Mouse (Mus musculus): Measurements from ENCODE around the gene Zfp655.
"Not testable (repeated sequence)": the region's sequence is repeated elsewhere in the genome, so short reads cannot be mapped to it uniquely, and the experiment has no call there.

The Zfp655 gene

DNA sequence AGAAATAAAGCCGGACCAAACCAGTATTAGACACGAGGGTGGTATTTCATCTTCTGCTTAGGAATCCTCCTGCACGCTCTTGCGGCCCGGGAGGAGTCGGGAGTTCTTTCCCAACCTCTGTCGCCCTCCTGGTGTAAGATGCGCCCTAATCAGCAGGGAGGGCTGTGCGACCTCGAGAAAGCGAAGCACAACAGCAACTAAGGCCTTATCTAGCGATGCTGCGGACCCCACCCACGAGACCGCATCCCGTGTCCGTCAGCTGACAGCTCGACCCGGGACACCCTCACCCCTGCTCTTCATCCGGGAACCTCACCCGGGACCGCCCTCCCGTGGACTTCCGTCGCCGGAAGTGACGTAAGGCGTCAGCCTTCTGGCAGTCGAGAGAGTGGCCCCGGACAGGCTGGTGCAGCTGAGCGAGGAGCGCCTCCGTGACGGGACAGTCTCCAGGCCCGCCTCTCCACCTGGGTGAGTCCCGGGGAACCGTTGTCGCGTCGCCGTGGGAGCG lies at the start of gene Zfp655:
TSS of gene Zfp655 (plus strand) at position 349 of the 505 bp plus-strand sequence.
- DNase-seq (ENCODE audit: low spot score in 2 of 2), result peak; percentile 97 to 98

DNA sequence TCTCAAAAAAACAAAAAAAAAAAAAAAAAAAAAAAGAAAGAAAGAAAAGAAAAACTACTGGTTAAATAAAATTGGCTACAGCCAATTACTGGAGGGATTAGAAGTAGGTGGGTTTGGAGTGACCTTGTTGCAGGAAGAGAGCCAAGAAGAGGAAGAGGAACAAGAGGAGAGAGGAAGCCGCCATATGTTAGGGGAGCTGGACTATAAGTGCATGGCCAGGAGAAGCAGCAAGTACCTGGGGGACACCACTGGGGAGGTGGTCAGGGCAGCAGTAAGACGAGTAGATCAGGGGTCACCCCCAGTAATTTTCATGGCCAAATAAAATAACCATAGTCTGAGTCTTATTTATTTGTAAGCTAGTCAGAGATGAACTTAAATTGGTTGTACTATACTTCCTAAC lies 46.3 kb upstream of the Zfp655 start:
- DNase-seq (ENCODE audit: low spot score in 2 of 2), result no peak

DNA sequence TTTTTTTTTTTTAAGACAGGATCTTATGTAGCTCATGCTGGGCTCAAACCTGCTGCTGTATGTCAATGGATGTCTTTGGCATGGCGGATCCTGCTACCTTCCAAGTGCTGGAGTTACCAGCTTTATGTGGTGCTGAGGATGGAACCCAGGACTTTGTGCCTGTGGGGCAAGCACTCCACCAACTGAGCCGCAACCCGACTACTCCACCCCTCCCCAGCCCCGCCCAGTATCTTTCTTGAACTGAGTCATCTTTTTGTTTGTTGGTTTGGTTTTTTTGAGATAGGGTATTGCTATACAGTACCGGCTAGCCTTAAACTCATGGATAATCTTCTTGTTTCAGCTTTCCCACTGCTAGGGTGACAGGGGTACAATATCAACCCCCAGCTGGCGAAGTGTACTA lies 42.1 kb upstream of the Zfp655 start:
- DNase-seq (ENCODE audit: low spot score in 2 of 2), result no peak

DNA sequence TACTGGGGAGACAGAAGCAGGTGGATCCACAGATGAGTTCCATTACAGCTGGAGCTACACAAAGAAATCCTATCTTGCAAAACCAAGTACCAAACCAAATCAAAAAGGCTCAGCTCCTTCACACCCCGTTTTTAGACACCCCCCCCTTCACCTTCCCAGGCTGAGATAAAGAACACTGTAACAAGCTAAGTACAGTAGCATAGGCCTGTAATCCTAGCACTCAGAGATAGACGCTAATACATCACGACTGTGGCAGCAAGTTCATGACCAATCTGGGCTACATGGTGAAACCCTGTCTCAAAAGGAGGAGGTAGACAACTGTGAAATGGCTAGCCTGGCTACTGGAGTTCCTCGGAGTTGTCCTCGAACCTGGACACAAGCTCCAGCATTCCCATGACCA lies 41.1 kb upstream of the Zfp655 start:
- DNase-seq (ENCODE audit: low spot score in 2 of 2), result no peak

DNA sequence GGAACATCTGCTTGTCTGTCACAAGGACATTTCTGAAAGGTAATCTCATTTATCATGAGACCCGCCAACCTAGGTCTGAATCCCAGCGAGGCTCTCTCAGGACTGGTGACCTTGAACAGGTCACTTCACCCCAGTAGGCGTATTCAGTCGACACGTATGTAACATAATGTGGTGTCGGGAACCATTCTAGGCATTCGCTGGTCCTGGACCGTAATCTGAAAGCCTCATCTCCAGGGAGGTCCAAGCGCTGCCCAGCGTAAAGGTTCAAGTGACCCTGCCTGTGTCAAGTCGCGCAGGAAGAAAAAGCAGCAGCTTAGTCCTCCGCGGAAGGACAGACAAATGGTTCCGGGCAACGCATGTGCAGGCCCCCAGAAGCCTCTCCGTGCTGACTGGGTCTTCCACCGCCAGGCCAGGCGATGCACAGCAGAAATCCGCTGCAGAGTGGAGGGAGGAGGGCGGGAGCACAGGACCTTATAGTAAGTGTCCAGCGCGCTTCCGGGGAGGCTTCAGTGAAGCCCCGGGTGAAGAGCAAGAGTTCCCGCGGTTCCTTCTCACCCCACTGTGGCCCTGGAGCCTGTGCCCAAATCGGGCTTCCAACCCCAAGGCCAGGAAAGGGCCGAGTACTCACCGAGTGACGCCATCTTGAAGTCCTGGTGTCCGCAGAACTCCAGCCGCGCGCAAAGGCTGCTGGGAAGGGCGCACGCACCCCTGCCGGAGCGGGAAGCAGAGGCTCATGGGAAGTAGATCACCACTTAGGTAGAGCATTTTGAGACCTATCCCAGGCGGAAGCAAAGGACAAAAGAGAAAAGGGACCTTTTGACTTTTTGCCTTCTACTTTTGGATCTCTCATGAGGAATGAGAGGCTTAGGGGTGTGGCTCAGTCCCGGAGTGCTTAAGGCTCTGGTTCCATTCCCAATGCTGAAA lies 40.4 kb upstream of the Zfp655 start:
- DNase-seq (ENCODE audit: low spot score in 2 of 2), result peak; percentile 80 to 85

DNA sequence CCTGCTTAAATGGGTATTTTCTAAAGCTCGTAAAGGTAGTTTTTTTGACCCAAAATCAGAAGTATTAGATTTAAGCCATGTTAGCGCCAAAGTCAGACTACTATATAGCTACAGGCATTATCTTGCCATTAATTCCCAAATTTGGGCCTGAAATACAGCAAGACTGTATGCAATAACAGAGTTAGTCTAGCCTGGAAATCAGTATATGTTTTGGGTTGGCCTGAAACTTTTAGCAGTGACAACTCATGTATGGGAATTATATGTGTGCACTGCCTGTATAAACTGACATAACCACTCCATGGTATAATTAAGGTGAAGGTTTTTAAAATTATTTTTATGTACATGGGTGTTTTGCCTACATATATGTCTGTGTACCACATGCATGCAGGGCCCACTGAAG lies 39.6 kb upstream of the Zfp655 start, which contains the start of gene Atp5j2:
TSS of gene Atp5j2 (minus strand) at position 101 of the 400 bp plus-strand sequence.
- no peak for DNase-seq (ENCODE audit: low spot score in 2 of 2)

DNA sequence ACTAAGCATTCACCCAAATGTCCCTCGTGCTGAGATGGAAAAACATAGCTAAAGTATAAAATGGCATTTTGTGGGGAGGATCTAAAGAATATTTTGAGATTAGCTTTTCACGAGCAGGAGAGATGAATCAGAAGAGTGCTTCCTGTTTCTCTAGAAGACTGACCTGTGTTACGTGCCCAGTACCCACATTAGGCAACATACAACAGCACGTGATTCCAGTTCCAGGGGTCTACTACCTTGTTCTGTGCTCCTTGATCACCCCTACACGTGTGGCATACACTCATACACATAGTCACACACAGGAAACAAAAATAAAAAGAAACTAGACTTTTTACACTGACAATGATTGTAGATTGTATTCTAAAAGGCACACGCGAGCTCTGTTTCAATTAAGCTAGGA lies 31.1 kb upstream of the Zfp655 start:
- no peak for DNase-seq (ENCODE audit: low spot score in 2 of 2)

DNA sequence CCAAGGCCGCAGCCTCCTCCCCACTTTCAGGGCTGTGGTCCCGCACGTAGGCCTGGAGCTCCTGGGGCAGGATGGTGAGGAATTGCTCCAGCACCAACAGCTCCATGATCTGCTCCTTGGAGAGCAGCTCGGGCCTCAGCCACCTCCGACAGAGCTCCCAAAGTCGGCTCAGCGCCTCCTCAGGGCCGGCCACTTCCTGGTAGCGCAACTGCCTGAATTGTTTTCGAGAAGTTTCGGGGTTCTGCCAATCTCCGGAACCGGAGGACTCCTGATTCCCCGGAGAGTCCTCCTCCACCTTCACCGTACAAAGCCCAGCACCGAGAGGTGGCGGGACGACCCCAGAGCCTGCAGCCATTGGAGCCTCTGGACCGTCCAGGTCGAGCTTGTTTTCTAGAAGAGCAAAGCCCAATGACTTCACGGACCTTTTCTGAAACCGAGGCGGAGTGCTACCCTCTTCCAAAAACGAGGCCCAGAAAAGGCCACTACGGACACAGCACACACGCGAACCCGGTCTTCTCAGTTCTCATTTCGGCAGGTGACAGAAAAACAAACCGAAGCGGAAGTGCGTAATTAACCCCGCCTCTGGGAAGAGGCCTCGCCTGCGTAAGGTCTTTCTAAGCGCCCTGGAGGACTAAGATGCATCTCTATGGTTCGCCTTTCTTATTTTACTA lies 30.1 kb upstream of the Zfp655 start, which contains the start of gene Zkscan14:
TSS of gene Zkscan14 (minus strand) at position 548 of the 671 bp plus-strand sequence.
- peak; percentile 74 to 87 for DNase-seq (ENCODE audit: low spot score in 2 of 2)

DNA sequence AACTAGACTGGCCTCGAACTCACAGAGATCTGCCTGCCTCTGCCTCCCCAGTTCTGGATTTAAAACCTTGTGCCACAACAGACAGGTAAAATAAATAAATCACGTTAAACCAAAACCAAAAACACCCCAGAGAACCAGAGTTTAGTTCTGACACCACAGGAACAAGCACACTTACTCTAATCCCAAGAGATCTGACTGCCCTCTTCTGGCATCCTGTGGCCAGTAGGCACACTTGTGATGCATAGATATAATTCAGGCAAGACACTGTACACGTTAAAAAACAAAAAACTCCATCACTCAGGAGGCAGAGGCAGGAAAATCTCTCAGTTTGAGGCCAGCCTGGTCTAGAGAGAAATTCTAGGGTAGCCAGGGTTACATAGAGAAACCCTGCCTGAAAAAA lies 29.1 kb upstream of the Zfp655 start:
- no peak for DNase-seq (ENCODE audit: low spot score in 2 of 2)

DNA sequence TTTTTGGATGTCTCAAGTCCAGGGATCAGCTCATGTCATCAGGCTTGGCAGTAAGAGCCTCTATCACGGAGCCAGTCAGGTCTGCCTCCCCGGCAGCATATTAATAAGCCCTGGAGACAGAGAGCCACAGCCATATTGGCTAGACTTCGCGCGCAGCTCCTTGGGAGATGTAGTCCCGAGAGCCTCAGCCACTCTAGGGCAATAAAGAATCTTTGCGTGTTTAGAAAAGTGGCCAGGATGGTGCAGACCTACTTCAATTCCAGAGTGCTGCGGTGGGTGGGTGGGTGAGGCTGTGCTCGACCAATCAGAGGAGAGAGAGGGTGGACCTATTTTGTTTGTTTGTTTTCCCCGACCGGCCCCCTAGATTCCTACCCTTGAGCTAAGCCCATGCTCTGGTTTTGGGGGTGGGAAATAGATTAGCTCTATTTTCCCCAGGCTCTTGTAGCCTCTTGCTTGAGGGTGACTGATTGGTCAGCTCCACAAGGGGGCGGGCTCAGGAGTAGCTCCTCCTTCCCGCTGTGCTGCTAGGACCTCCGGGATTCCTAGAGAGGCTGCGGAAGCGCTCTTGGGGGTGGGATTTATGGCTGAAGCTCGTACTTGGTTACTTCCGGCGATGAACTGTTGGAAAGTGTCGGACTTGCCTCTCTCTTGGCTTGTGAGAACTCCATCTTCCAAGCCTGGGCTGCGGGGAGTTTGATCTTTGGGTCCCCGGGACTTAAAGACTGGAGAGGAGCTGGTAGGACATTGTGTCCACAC lies 27.4 kb upstream of the Zfp655 start, which contains the start of gene Zkscan5:
TSS of gene Zkscan5 (plus strand) at position 627 of the 756 bp plus-strand sequence.
- DNase-seq (ENCODE audit: low spot score in 2 of 2), result peak; percentile 95 to 97

DNA sequence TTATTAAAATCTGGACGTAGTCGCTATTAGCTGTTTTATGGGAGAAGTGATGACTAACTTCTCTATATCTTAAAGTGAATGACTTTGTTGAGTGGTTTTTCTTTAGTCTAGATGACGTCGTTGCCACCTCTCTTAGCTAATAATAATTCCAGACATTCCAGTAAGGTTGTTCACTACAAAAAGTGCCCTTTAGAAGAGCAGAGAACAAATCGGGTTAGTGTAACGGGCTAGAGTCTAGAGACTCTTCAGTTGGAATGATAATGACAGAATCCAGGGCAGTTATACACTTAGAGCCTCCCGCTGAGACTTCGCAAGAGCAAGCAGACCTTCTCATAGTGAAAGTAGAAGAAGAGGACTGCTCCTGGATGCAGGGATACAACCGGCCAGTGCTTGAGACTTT lies 26.5 kb upstream of the Zfp655 start:
- no peak for DNase-seq (ENCODE audit: low spot score in 2 of 2)

DNA sequence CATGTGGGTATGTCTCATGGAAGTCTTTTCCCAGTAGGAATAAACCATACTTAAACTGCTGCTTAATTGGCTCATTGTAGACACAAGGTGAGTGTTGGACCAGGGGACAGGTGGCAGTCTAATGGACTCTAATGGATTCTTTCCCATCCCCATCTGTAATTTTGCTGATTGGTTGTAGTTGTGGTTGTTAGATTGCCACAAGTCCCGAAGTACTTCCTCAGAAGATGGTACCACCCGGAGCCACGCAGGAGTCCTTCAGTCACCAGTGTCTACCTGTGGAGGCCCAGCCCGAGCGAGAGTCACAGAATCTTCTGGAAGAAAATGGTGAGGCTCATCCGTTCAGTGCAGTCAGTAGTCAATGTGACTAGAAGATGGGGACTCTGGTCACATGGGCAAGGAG lies 24.1 kb upstream of the Zfp655 start:
- no peak for DNase-seq (ENCODE audit: low spot score in 2 of 2)

DNA sequence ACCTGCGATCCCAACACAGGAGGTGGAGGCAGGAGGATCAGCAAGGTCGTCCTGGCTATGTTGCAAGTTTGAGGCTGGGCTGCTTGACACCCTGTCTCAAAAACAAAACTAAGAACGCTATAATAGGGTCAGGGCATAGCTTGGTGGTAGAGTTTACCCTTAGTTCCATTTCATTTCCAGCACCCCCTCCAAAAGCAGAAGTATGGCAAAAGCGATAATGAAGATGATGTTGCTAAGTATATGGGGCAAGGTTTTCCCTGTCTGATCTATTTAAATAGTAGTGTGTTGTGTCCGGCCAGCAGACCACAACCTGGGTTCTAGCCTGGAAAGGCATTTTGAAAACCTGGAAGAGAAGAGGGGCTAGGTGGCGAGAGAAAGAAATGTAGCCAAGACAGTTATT lies 23.6 kb upstream of the Zfp655 start:
- DNase-seq (ENCODE audit: low spot score in 2 of 2), result no peak

DNA sequence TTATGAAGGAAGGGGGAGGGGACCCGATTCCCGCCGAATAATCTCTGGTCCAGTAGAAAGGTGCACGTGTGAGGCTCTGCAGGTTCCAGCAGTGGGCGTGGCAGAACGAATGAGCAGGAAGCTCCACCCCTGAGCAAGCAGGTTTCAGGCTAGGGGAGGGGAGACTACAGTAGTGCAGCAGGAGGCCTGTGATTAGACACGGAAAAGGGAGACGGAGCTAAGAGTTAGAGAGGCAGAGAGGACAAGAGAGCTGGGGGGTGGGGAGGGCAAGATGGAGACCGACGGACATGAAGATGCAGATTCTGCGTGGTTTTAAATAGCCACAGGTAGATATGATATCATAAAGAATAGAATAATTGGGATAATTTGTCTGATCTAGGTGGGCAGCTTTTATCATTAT lies 23.1 kb upstream of the Zfp655 start:
- not testable (repeated sequence) for DNase-seq (ENCODE audit: low spot score in 2 of 2)

DNA sequence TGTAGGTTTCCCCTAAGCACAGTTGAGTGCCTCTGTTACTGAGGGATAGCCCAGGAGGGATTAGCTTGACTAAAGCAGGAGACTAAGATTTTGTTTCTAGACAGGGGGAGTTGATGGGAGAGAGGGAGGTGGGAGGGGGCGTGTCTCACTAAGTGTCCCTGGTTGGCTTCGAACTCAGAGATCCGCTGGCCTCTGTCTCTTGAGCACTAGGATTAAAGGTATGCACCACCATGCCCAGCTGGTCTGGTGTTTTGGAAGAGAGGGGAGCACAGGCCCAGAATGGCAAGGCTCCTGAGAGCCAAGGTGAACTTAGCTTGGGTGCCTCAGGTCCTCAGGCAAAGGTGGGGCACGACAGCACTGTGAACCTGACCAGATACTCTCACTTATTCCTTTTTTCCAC lies 20.2 kb upstream of the Zfp655 start:
- DNase-seq (ENCODE audit: low spot score in 2 of 2), result no peak

DNA sequence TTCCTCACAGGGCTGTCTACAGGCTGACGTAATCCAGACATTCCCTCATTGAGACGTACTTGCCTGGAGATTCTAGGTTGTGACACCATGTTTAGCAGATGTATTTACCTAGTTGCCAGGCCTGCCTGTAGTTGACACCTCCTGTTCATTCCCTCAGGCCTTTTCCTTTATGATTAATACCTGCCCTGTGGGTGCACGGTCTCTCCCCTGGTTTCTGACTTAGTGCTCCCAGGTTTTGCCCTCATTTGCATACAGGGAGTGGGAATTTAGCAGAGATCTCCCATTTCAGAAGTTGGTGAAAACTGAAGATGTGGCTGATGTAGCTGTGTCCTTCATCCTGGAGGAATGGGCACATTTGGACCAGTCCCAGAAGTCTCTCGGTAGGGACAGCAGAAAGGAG lies 19.3 kb upstream of the Zfp655 start:
- DNase-seq (ENCODE audit: low spot score in 2 of 2), result no peak

DNA sequence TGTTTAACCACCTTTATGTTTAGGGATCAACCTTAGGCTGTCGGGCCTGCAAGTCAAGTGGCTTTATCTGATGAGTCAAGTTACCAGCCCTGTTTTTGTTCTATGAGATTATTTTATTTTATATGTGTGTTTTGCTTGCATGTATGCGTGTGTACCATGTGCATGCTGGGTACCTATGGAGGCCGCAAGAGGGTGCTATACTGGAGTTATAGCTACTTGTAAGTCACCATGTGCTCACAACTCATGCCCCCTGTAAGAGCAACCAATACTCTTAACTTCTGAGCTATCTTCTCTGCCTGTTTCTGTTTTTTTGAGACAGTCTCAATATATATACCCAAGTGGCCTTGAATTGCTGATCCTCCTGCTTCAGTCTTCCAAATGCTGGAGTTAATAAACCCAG lies 18.0 kb upstream of the Zfp655 start:
- DNase-seq (ENCODE audit: low spot score in 2 of 2), result no peak

DNA sequence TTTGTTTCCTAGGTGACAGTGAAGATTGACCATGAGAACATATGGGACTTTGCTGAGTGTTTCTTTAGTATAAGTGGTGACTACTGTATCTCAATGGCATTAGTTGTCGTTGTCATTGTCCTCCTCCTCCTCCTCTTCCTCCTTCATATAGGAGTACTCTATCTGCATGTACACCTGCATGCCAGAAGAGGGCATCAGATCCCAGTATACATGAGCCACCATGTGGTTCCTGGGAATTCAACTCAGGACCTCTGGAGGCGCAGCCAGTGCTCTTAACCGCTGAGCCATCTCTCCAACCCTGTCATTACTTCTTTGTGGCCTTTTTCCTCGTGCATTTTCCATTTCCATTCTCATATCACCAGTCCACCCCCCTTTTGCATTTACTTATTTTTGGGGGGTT lies 16.8 kb upstream of the Zfp655 start:
- no peak for DNase-seq (ENCODE audit: low spot score in 2 of 2)

DNA sequence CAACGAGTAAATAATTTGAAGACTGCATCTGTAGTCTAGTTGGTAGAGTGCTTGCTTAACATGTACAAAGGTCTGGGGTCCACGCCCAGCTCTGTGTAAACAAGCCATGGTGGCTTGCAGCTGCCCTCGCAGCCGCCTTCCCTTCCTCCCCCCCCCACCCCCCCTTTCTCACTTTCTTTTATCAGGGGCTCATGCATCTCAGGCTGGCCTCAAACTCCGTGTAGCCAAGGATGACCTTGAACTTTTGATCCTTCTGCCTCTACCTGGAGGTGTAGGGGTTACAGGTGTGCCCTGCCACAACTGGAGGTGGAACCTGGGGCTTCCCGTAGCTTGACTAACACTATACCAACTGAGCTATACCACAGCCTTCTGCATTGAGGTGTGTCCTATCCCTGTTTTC lies 13.8 kb upstream of the Zfp655 start:
- no peak for DNase-seq (ENCODE audit: low spot score in 2 of 2)

DNA sequence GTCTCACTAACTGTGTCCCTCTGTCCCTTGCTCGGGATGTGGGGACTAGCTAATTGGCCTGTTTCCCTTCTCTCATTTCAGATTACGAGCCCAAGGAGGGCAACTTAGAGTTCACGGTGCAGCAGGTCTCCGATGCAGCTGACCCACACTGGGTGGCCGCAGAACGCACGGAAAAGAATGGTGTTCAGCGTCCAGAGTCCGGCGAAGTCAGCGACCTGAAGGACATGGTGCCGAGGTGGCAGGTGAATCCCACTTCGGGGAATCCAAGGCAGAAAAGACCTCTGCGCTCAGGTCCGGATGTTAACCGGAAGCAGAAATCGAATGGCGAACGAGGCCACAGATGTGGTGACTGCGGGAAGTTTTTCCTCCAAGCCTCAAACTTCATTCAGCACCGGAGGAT lies 13.3 kb upstream of the Zfp655 start:
- DNase-seq (ENCODE audit: low spot score in 2 of 2), result no peak

DNA sequence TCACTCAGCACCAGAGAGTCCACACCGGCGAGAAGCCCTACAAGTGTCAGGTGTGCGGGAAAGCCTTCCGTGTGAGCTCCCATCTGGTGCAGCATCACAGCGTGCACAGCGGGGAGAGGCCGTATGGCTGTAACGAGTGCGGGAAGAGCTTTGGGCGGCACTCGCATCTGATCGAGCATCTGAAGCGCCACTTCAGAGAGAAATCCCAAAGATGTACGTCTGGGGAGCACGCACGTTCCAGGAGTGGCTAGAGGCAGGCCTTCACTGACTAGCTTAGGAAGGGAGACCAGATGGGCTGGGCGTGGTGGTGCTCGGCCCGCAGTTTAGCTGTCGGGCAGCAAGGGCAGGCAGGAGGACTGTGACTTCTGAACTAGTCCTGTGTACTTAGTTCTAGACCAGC lies 12.8 kb upstream of the Zfp655 start:
- no peak for DNase-seq (ENCODE audit: low spot score in 2 of 2)

DNA sequence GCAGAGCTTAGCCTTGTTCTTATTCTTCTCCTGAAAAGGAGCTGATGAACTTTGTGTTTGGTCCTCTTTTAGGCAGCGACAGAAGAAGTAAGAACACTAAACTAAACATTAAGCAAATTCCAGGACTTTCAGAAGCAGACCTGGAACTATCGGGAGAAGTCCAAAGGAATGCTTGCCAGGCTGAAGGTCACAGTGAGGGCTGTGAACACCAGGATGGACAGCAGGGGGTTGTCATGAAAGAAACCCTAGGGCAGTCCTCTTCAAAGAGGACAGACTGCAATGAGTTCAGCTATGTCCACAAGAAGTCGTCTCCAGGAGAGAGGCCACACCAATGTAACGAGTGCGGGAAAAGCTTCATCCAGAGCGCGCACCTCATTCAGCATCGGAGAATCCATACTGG lies 11.5 kb upstream of the Zfp655 start:
- no peak for DNase-seq (ENCODE audit: low spot score in 2 of 2)

Data from natural killer cell, adult 2 months (primary cell).